Mouse (Mus musculus): ENCODE data around the gene Ntrk3. TPM values are rescaled to one million over a fixed set of nuclear protein-coding genes. Genes with fewer than 3 reads are reported as not detected.

The Ntrk3 gene
- polyA plus RNA-seq, 1 experiment from 2014 or later = 18.3 TPM

DNA sequence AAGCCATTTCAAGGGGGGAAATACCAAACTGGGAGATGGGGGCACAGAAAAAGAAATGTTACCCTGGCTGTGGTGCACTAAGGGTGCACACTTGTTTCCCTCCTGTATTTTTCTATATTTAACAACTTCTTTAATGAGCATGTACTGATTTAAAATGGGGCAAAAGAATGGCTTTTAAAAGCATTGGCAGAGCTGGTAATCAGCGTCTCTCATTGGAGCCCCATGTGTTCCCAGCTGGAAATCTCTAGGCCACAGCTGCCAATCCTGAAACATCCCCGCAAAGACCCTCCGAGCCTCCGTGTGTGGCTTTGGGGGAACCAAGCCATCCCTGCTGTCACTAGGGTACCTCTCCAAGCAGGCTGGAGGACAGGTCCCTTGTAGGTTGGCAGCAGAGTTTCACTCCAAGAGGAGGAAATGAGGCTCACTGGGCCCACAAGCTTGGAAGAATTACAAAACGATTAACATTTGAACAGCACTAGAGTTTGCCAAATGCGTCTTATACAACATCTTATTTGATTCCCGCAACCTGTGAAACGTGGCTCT lies 16.7 kb upstream of the Ntrk3 start:
- Histone ChIP-seq H3K27me3 (no peaks in the 10 kb centered on the region), H3K9me3 (no peaks in the 10 kb centered on the region), H3K4me3 (replicated peaks) (no peak overlapping the region), H3K27ac (no peak overlapping the region), H3K4me2 (replicated peaks) (no peak overlapping the region), H3K36me3 (no peaks in the 10 kb centered on the region), H3K4me1 (replicated peaks) (0 out of 2 replicates have a peak, but pooled peaks cover 2% of the 10 kb centered on the region), H3K9ac (replicated peaks) (no peak overlapping the region)
- no peak for ATAC-seq
- WGBS = 48% methylated on average over 8 of the region's 8 CpGs

DNA sequence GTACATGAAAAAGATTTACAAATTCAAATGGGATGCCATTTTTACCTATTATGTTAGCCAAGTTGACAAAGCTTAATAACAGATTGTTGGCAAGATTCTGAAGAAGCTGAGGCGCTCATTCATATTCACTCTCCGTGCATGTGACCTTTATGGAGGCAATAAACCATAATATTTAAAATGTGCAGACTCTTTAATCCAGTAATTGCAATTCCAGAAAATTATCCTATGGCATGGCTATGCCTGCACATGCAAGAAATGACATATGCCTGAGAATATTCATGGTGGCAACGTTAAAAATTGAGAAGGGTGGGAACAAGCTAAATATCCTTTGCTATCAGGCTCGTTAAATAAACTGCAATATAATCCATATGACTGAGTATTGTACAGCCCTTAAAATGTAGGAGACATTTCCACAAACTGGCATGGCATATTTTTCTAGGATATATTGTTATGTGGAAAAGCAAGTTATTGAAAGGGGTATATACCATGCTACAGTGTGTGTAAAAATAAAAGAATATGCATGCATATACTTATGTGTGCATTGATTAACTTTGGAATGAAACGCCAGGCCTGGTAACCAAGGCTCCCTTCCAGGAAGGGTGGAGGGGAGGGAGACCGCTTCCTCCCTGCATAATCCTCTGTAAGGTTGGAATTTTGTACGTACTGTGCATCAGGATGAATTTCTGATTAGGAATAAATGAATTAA lies 16.1 kb upstream of the Ntrk3 start:
- Histone ChIP-seq H3K4me3 (replicated peaks) (no peak overlapping the region), H3K27ac (no peak overlapping the region)
- ATAC-seq = no peak

DNA sequence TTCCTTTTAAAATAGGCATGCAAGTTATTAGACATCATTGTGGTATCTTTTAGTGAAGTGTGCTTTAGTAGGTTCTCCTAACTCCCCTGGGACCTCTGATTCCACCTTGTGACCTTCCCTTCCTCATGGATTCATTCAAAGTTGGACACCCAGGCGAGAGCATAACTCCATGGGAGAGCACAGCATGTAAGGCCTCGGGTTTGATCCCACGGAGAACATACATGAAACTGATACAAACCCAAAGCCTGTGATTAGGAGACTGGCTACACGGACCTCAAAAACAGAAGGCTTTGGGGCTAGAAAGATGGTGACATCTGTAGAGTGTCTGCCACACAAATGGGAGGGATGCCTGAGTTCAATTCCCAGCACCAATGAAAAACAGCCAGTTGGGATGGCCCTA lies 15.1 kb upstream of the Ntrk3 start:
- WGBS = 91% methylated on average over 4 of the region's 4 CpGs
- no peak overlapping the region for H3K4me2 ChIP-seq (replicated peaks)
- H3K4me1 ChIP-seq (replicated peaks) = 0 out of 2 replicates have a peak, but pooled peaks cover 2% of the 10 kb centered on the region
- ATAC-seq = no peak
- H3K4me3 ChIP-seq (replicated peaks) = no peak overlapping the region
- no peaks in the 10 kb centered on the region for H3K9me3 ChIP-seq
- no peaks in the 10 kb centered on the region for H3K36me3 ChIP-seq
- no peak overlapping the region for H3K27ac ChIP-seq
- no peak overlapping the region for H3K9ac ChIP-seq (replicated peaks)
- H3K27me3 ChIP-seq = no peaks in the 10 kb centered on the region

More for the DNA sequence above, 16.1 kb upstream of the Ntrk3 start:
- no peak overlapping the region for H3K4me2 ChIP-seq (replicated peaks)
- 68% methylated on average over 7 of the region's 7 CpGs for WGBS
- no peaks in the 10 kb centered on the region for H3K27me3 ChIP-seq
- H3K4me1 ChIP-seq (replicated peaks) = 0 out of 2 replicates have a peak, but pooled peaks cover 2% of the 10 kb centered on the region
- no peak overlapping the region for H3K9ac ChIP-seq (replicated peaks)
- no peaks in the 10 kb centered on the region for H3K36me3 ChIP-seq
- no peaks in the 10 kb centered on the region for H3K9me3 ChIP-seq

DNA sequence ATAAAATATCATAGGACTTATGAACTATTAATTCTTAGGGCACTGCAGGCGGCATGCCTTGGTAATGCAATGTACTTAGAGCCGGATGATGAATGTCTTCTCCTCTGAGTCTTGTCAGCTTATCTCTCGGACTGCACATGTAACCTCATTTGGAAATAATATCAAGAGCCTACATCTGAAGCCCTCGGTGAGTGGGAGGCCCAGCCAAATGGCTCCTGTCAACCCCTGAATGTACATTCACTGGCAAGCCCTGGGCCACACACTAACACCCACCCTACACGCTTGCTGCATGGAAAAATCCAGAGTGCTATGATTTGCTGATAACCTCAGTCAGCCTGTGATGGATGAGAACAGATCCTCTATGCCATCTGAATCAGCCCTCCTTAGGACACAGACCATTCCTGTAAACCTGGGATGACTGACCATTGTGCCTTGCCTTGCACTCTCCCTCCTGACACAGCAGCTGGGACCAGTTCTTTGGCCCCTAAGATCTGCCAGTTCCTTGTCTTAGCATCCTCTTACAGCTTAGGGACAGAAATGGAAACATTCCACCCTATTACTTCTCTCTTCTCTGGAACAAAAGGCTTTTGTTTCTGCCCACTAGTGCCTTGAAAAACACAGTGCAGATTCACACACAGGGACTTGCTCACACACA lies 6.0 kb upstream of the Ntrk3 start:
- H3K36me3 ChIP-seq = no peaks in the 10 kb centered on the region
- H3K4me1 ChIP-seq (replicated peaks) = no peaks in the 10 kb centered on the region
- no peaks in the 10 kb centered on the region for H3K9me3 ChIP-seq
- H3K27me3 ChIP-seq = no peaks in the 10 kb centered on the region
- H3K27ac ChIP-seq = no peak overlapping the region
- H3K4me2 ChIP-seq (replicated peaks) = no peak overlapping the region
- no peak for ATAC-seq
- H3K9ac ChIP-seq (replicated peaks) = no peak overlapping the region
- no peak overlapping the region for H3K4me3 ChIP-seq (replicated peaks)
- 77% methylated on average over 5 of the region's 5 CpGs for WGBS

DNA sequence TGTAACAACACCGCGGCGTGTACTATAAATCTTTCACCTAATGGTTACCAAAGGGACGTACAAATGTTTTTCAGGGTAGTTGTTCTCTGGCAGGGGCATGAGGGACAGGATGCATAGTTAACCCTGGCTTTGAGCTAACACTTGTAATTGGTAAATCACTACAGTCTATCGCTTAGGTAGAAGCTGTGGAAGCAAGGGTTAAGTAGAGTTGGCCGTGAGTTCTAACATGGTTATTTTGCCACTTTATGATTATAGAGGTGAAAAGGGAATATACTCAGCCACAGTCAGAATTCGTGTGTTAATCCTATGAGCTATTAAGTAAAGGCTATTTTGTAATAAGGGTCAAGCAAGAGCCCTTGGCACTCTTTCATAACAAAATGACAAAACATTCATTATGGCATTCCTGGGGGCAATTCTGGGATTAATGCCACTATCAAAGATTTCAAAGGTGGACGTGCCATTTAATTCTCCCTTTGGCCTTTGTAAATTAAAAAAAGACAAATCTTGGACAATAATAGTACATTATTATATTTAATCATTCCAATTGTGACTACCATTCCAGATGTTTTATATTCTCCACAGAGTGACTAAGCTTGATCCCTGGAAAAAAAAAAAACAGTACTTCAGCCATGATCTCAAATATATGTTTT lies 1.7 kb upstream of the Ntrk3 start:
- H3K9ac ChIP-seq (replicated peaks) = no peak overlapping the region
- no peaks in the 10 kb centered on the region for H3K36me3 ChIP-seq
- no peaks in the 10 kb centered on the region for H3K9me3 ChIP-seq
- H3K4me3 ChIP-seq (replicated peaks) = no peak overlapping the region
- 88% methylated on average over 8 of the region's 8 CpGs for WGBS
- no peak overlapping the region for H3K4me2 ChIP-seq (replicated peaks)
- H3K27ac ChIP-seq = no peak overlapping the region
- H3K4me1 ChIP-seq (replicated peaks) = no peaks in the 10 kb centered on the region
- H3K27me3 ChIP-seq = no peaks in the 10 kb centered on the region
- ATAC-seq = no peak

DNA sequence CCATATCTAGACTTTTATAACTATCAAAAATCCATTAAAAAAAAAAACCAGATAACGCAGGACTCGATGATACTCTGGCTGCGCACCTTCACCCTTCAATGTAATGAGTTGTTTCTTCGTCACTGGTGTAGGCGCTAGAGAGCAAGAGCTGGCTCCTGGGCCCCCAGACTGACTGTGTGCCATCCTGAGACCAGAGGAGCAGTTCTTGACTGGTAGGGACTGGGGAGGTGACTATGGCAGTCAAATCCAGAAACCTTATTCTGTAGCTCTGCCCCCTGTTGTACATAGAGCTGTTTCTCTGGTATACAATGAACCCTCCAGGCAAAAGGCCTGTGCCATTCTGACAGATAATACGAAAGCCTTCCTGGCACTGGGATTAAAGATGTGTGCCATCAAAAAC lies 616 bp downstream of the Ntrk3 start:
- H3K9ac ChIP-seq (replicated peaks) = no peak overlapping the region
- no peak overlapping the region for H3K27ac ChIP-seq
- no peak for ATAC-seq
- H3K9me3 ChIP-seq = no peaks in the 10 kb centered on the region
- H3K36me3 ChIP-seq = no peaks in the 10 kb centered on the region
- H3K4me1 ChIP-seq (replicated peaks) = no peaks in the 10 kb centered on the region
- 96% methylated on average over 6 of the region's 6 CpGs for WGBS
- H3K4me2 ChIP-seq (replicated peaks) = no peak overlapping the region
- H3K27me3 ChIP-seq = no peaks in the 10 kb centered on the region
- no peak overlapping the region for H3K4me3 ChIP-seq (replicated peaks)

DNA sequence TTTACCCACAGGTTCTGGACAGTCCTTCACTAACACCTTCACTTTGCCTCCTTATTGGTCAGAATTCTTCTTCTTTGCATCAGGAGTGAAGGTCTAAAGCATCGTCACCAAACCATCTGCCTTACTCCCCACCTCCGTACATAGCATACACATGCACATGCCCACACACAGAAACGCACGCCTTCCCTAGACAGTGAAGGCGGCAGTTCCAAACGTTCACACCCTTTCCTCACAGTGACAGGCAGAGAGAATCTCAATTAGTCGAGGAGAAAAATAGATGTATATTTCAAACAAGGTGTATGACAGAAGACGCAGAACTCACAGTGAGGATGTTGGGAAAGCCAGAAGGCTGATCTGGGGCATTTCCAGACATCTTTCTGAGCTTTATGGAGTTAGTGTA lies 6.4 kb downstream of the Ntrk3 start:
- H3K4me2 ChIP-seq (replicated peaks) = no peak overlapping the region
- WGBS = 89% methylated on average over 8 of the region's 8 CpGs
- H3K36me3 ChIP-seq = no peaks in the 10 kb centered on the region
- H3K4me1 ChIP-seq (replicated peaks) = no peaks in the 10 kb centered on the region
- H3K9me3 ChIP-seq = no peaks in the 10 kb centered on the region
- no peaks in the 10 kb centered on the region for H3K27me3 ChIP-seq
- no peak overlapping the region for H3K27ac ChIP-seq
- ATAC-seq = no peak
- no peak overlapping the region for H3K9ac ChIP-seq (replicated peaks)
- no peak overlapping the region for H3K4me3 ChIP-seq (replicated peaks)

DNA sequence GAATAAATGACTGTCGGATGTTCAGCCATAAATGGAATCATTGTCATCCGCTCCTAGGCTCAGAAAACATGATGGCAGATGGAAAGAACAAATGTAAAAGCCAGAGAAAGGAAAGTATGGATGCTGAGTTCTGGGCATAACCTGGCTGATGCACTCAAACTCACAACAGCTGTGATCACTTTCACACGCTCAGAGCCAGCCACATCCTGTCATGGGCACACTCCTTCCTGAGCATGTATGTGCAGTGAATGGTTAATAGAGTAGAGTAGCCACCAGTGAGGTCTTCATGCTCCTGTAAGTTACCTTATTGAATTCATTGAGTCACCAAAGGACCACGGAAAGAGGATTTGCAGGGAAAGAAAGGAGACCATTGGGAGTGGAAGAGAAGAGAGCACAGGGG lies 13.2 kb downstream of the Ntrk3 start:
- H3K4me3 ChIP-seq (replicated peaks) = no peak overlapping the region
- H3K9ac ChIP-seq (replicated peaks) = no peak overlapping the region
- H3K27me3 ChIP-seq = no peaks in the 10 kb centered on the region
- H3K9me3 ChIP-seq = no peaks in the 10 kb centered on the region
- H3K4me1 ChIP-seq (replicated peaks) = no peaks in the 10 kb centered on the region
- no peak for ATAC-seq
- no peaks in the 10 kb centered on the region for H3K36me3 ChIP-seq
- 51% methylated on average over 4 of the region's 4 CpGs for WGBS
- H3K4me2 ChIP-seq (replicated peaks) = no peak overlapping the region
- H3K27ac ChIP-seq = no peak overlapping the region

DNA sequence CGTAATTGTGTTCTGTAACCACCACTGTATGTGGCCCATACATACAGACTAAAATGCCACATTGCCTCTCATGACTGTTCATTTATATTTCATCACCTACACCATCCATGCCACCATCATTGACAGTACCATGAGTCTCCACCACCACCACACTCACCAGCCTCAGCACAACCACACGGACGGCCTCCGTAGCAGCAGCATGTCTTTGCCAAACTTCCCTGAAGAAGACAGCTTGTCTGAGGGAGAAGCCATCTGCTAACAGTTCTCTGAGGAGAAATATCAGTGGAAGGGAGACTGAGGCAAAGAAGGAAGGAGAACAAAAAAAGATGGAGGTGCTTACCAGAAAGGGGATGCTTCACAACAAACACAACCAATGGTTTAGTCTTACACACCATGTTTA lies 15.8 kb downstream of the Ntrk3 start:
- ATAC-seq = no peak
- no peak overlapping the region for H3K4me2 ChIP-seq (replicated peaks)
- H3K4me3 ChIP-seq (replicated peaks) = no peak overlapping the region

DNA sequence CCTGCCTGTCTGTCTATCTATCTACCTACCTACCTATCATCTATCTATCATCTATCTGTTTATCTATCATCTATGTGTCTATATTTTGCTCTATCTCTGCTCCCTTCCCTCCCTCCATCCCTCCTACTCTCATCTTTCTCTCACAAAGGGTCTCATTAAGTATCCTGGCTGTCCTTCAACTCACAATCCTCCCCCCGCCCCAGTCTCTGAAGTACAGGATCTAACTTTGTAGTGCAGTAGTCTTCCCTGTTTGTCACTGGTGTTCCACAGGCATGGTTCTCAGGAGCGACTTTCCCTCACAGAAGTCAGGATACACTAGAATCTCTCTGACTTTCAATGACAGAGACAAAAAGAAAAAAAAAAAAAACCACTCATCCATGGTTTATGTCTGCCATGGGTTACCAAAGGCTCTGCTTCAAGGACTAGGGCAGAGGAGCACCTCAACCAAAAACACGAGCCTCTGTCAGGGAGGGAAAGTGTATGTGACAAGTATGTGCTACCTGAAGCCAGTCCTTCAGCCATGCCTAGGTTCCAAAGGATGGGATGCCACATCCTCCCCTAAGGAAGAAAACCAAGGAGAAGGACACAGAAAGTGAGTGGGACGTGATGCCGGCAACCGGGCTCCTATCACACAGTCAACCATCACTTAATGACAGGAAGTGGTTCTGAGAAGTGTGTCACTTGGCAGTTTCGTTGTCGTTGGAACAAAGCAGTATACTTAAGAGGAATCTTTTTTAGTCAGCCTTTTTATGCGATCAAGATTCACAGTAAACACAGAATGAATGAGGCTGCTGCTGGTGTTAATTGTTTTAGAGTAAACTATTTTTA lies 16.6 kb downstream of the Ntrk3 start:
- no peaks in the 10 kb centered on the region for H3K27me3 ChIP-seq

More for the DNA sequence above, 15.8 kb downstream of the Ntrk3 start:
- no peaks in the 10 kb centered on the region for H3K9me3 ChIP-seq
- H3K36me3 ChIP-seq = no peaks in the 10 kb centered on the region
- 98% methylated on average over 4 of the region's 4 CpGs for WGBS
- H3K27ac ChIP-seq = no peak overlapping the region
- H3K27me3 ChIP-seq = no peaks in the 10 kb centered on the region
- H3K4me1 ChIP-seq (replicated peaks) = no peaks in the 10 kb centered on the region
- no peak overlapping the region for H3K9ac ChIP-seq (replicated peaks)

DNA sequence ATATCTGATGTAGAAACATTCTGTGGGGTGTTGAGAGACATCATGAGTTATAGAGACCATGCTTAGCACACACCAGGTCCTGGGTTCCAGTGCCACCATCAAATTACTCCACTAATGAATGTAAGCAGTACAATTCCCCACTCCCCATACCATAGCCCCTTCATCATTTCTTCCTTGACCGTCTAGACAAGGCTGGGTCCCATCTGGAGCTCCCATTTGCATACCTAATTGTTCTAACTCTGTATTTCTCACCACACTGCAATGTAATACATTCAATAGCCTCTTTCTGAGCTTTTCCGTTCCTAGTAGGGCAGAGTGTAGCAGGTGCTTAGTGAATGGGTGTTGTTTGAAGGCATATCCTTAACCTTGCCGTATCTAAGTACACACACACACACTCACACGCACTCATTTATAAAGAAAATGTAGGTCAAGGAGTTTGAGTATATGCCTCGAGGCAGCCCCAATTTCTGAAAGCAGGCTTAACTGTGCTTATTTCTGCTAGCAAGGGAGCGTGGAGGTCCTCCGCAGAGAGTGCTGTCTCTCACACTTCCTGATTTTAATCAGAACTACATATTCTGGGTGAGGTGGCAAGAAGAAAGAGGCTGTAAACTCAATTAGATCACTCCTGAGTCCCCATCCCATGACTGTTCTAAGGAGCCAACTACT lies 17.9 kb downstream of the Ntrk3 start:
- Histone ChIP-seq H3K9ac (replicated peaks) (no peak overlapping the region), H3K4me3 (replicated peaks) (no peak overlapping the region), H3K4me1 (replicated peaks) (no peaks in the 10 kb centered on the region), H3K36me3 (no peaks in the 10 kb centered on the region), H3K9me3 (no peaks in the 10 kb centered on the region), H3K27me3 (no peaks in the 10 kb centered on the region), H3K4me2 (replicated peaks) (no peak overlapping the region), H3K27ac (no peak overlapping the region)
- WGBS = 61% methylated on average over 7 of the region's 7 CpGs
- 0 out of 2 replicates have a peak, but pooled peaks have one; percentile 27 for ATAC-seq

More for the DNA sequence above, 16.6 kb downstream of the Ntrk3 start:
- no peak overlapping the region for H3K4me3 ChIP-seq (replicated peaks)
- 88% methylated on average over 9 of the region's 9 CpGs for WGBS
- no peaks in the 10 kb centered on the region for H3K9me3 ChIP-seq
- no peak for ATAC-seq
- H3K4me1 ChIP-seq (replicated peaks) = no peaks in the 10 kb centered on the region
- H3K27ac ChIP-seq = no peak overlapping the region
- H3K4me2 ChIP-seq (replicated peaks) = no peak overlapping the region
- no peak overlapping the region for H3K9ac ChIP-seq (replicated peaks)
- no peaks in the 10 kb centered on the region for H3K36me3 ChIP-seq
